Mouse (Mus musculus): ENCODE results near the gene Tpm1.

- no peak for TF ChIP-seq CTCF (IDR thresholded peaks at IDR 0.05; ENCODE audit: low read depth)
- no peak for TF ChIP-seq EP300 (IDR thresholded peaks at IDR 0.05; ENCODE audit: low read depth)
These were observed 17.4 kb upstream of the Tpm1 start for GRCm38 (mm10) chr9:67066616-67067015.

Data from liver, postnatal 0 days (tissue).